Mouse (Mus musculus) limb, embryonic 12.5 days (tissue): ENCODE results near the gene Gm20683. TPM values are rescaled to one million over a fixed set of nuclear protein-coding genes. Genes with fewer than 3 reads are reported as not detected.

Experiments used
- ATAC-seq: fragments of 200-750 bp; cut with Nextera tagmentation; 2 replicates; pipeline ENCODE4 v1.8.0; 2017; ENCODE audit warnings: low read depth, moderate TSS enrichment; ENCODE audit not compliant: insufficient number of reproducible peaks, insufficient read depth, low FRiP score, low TSS enrichment
- H3K27ac ChIP-seq: fragments of 300-500 bp; sonication (generic); 2 replicates; pipeline ENCODE4 v1.5.1; 2016; ENCODE audit warnings: mild to moderate bottlenecking, moderate library complexity
- H3K27me3 ChIP-seq: fragments of 300-500 bp; sonication (generic); 2 replicates; pipeline ENCODE4 v1.6.1; 2016; ENCODE audit warnings: mild to moderate bottlenecking, moderate library complexity
- H3K36me3 ChIP-seq: fragments of 300-500 bp; sonication (generic); 2 replicates; pipeline ENCODE4 v1.6.1; 2016; ENCODE audit warnings: mild to moderate bottlenecking, moderate library complexity
- H3K4me1 ChIP-seq: fragments of 300-500 bp; sonication (generic); replicated peaks from 2 replicates; pipeline ENCODE4 v1.6.1; 2016
- H3K4me2 ChIP-seq: fragments of 300-500 bp; sonication (generic); 2 replicates; pipeline ENCODE4 v1.6.1; 2016; ENCODE audit warnings: mild to moderate bottlenecking, moderate library complexity
- H3K4me3 ChIP-seq: fragments of 300-500 bp; sonication (generic); replicated peaks from 2 replicates; pipeline ENCODE4 v1.5.1; 2016; ENCODE audit warnings: mild to moderate bottlenecking
- H3K9ac ChIP-seq: fragments of 300-500 bp; sonication (generic); replicated peaks from 2 replicates; pipeline ENCODE4 v1.6.1; 2016; ENCODE audit warnings: mild to moderate bottlenecking, moderate library complexity
- H3K9me3 ChIP-seq: fragments of 300-500 bp; sonication (generic); 2 replicates; pipeline ENCODE4 v1.6.1; 2016; ENCODE audit warnings: mild to moderate bottlenecking, moderate library complexity
- WGBS: fragments of 180-500 bp; shearing (Covaris S2); methylation state at CpG from one replicate; pipeline ENCODE4 v1.1.7; 2016; 5-methylcytosine and 5-hydroxymethylcytosine counted together
- polyA plus RNA-seq: library from polyadenylated mRNA; unstranded; fragments of >200 nt; fragmentation: Nextera tagmentation; extraction: Ambion mirVana; gene quantifications from 2 replicates; pipeline ENCODE4 v1.2.1, GENCODE M21; 2016

The Gm20683 gene
- polyA plus RNA-seq: 1.6 and 2.0 TPM in 2 replicates

GRCm38 (mm10) chr17:25841117-25841880 lies at the start of gene Gm20683:
Gene Gm20683, minus strand, starts transcription at chr17:25841763.
- Histone ChIP-seq H3K4me1 (peaks cover 35% of the 10 kb centered on the region), H3K9me3 (no peaks in the 10 kb centered on the region), H3K4me2 (no peak within 1 kb of the TSS), H3K9ac (no peak within 1 kb of the TSS), H3K36me3 (peaks cover 65% of the 10 kb centered on the region), H3K4me3 (no peak within 1 kb of the TSS), H3K27ac (no peak within 1 kb of the TSS), H3K27me3 (no peaks in the 10 kb centered on the region)
- no peak for ATAC-seq
- WGBS: 92% methylated on average over 22 of the region's 22 CpGs

GRCm38 (mm10) chr17:25888837-25889236 lies 47.3 kb upstream of the Gm20683 start:
- WGBS: 87% methylated on average over 3 of the region's 3 CpGs
- Histone ChIP-seq H3K9ac (no peak overlapping the region), H3K4me2 (no peak overlapping the region)

GRCm38 (mm10) chr17:25887467-25887866 lies 45.9 kb upstream of the Gm20683 start:
- ATAC-seq: no peak
- Histone ChIP-seq H3K9me3 (no peaks in the 10 kb centered on the region), H3K4me1 (peaks cover under 1% of the 10 kb centered on the region; the same call in 1 of the 2 replicates), H3K27ac (no peak overlapping the region), H3K4me3 (no peak overlapping the region), H3K36me3 (peaks cover 66% of the 10 kb centered on the region), H3K4me2 (no peak overlapping the region), H3K27me3 (no peaks in the 10 kb centered on the region), H3K9ac (no peak overlapping the region)
- WGBS: 90% methylated on average over 10 of the region's 10 CpGs

More at GRCm38 (mm10) chr17:25888837-25889236, 47.3 kb upstream of the Gm20683 start:
- Histone ChIP-seq H3K27ac (no peak overlapping the region), H3K4me1 (no peaks in the 10 kb centered on the region), H3K9me3 (no peaks in the 10 kb centered on the region), H3K36me3 (peaks cover 53% of the 10 kb centered on the region), H3K27me3 (no peaks in the 10 kb centered on the region), H3K4me3 (no peak overlapping the region)
- ATAC-seq: no peak

- peaks cover 73% of the 10 kb centered on the region for H3K36me3 ChIP-seq
- no peak overlapping the region for H3K4me3 ChIP-seq
- no peaks in the 10 kb centered on the region for H3K27me3 ChIP-seq
- no peak overlapping the region for H3K4me2 ChIP-seq
- H3K4me1 ChIP-seq: peaks cover 6% of the 10 kb centered on the region
- no peaks in the 10 kb centered on the region for H3K9me3 ChIP-seq
- ATAC-seq: no peak
- H3K9ac ChIP-seq: no peak overlapping the region
- no peak overlapping the region for H3K27ac ChIP-seq
Observed at GRCm38 (mm10) chr17:25886806-25887205, 45.2 kb upstream of the Gm20683 start.

GRCm38 (mm10) chr17:25885636-25886035 lies 44.1 kb upstream of the Gm20683 start:
- H3K4me3 ChIP-seq: no peak overlapping the region
- no peak overlapping the region for H3K4me2 ChIP-seq
- no peak overlapping the region for H3K9ac ChIP-seq
- no peaks in the 10 kb centered on the region for H3K9me3 ChIP-seq
- peaks cover 69% of the 10 kb centered on the region for H3K36me3 ChIP-seq
- H3K27ac ChIP-seq: no peak overlapping the region
- WGBS: 64% methylated on average over 4 of the region's 4 CpGs
- peaks cover 17% of the 10 kb centered on the region for H3K4me1 ChIP-seq
- no peaks in the 10 kb centered on the region for H3K27me3 ChIP-seq
- ATAC-seq: no peak

GRCm38 (mm10) chr17:25883824-25884223 lies 42.3 kb upstream of the Gm20683 start:
- H3K4me2 ChIP-seq: no peak overlapping the region
- H3K4me1 ChIP-seq: peaks cover 24% of the 10 kb centered on the region
- peaks cover 62% of the 10 kb centered on the region for H3K36me3 ChIP-seq
- 97% methylated on average over 3 of the region's 3 CpGs for WGBS
- ATAC-seq: no peak
- no peak overlapping the region for H3K4me3 ChIP-seq
- H3K27me3 ChIP-seq: no peaks in the 10 kb centered on the region
- H3K27ac ChIP-seq: no peak overlapping the region
- H3K9ac ChIP-seq: no peak overlapping the region
- H3K9me3 ChIP-seq: no peaks in the 10 kb centered on the region

GRCm38 (mm10) chr17:25883268-25883667 lies 41.7 kb upstream of the Gm20683 start:
- H3K4me3 ChIP-seq: no peak overlapping the region
- no peak overlapping the region for H3K27ac ChIP-seq
- H3K4me1 ChIP-seq: peaks cover 24% of the 10 kb centered on the region
- H3K27me3 ChIP-seq: no peaks in the 10 kb centered on the region
- H3K9ac ChIP-seq: no peak overlapping the region
- H3K36me3 ChIP-seq: peaks cover 62% of the 10 kb centered on the region
- H3K9me3 ChIP-seq: no peaks in the 10 kb centered on the region
- ATAC-seq: no peak
- no peak overlapping the region for H3K4me2 ChIP-seq
- WGBS: 86% methylated on average over 8 of the region's 8 CpGs

- H3K27ac ChIP-seq: no peak overlapping the region
Observed at GRCm38 (mm10) chr17:25882306-25882705, 40.7 kb upstream of the Gm20683 start.

GRCm38 (mm10) chr17:25881691-25882090 lies 40.1 kb upstream of the Gm20683 start:
- ATAC-seq: no peak
- Histone ChIP-seq H3K4me2 (no peak overlapping the region), H3K4me3 (no peak overlapping the region), H3K9ac (no peak overlapping the region), H3K9me3 (no peaks in the 10 kb centered on the region), H3K27me3 (no peaks in the 10 kb centered on the region), H3K36me3 (peaks cover 60% of the 10 kb centered on the region), H3K27ac (peak overlapping the region; percentile 53), H3K4me1 (peaks cover 29% of the 10 kb centered on the region)
- WGBS: 15% methylated on average over 4 of the region's 4 CpGs

More at GRCm38 (mm10) chr17:25882306-25882705, 40.7 kb upstream of the Gm20683 start:
- no peaks in the 10 kb centered on the region for H3K27me3 ChIP-seq
- peaks cover 60% of the 10 kb centered on the region for H3K36me3 ChIP-seq
- H3K4me3 ChIP-seq: no peak overlapping the region
- H3K9me3 ChIP-seq: no peaks in the 10 kb centered on the region
- H3K4me1 ChIP-seq: peaks cover 24% of the 10 kb centered on the region
- H3K9ac ChIP-seq: no peak overlapping the region
- H3K4me2 ChIP-seq: no peak overlapping the region
- ATAC-seq: no peak
- WGBS: 23% methylated on average over 5 of the region's 5 CpGs

- no peaks in the 10 kb centered on the region for H3K27me3 ChIP-seq
- ATAC-seq: no peak
- peak overlapping the region; percentile 53; the same call in 1 of the 2 replicates for H3K27ac ChIP-seq
- no peaks in the 10 kb centered on the region for H3K9me3 ChIP-seq
- 8% methylated on average over 5 of the region's 5 CpGs for WGBS
- no peak overlapping the region for H3K9ac ChIP-seq
- H3K4me3 ChIP-seq: no peak overlapping the region
- H3K36me3 ChIP-seq: peaks cover 60% of the 10 kb centered on the region
- peaks cover 35% of the 10 kb centered on the region for H3K4me1 ChIP-seq
- no peak overlapping the region for H3K4me2 ChIP-seq
Observed at GRCm38 (mm10) chr17:25880913-25881641, 39.5 kb upstream of the Gm20683 start.

- peaks cover 40% of the 10 kb centered on the region for H3K4me1 ChIP-seq
- no peak within 1 kb of the TSS for H3K4me3 ChIP-seq
- no peaks in the 10 kb centered on the region for H3K9me3 ChIP-seq
- ATAC-seq: no peak
- H3K9ac ChIP-seq: no peak within 1 kb of the TSS
- peaks cover 60% of the 10 kb centered on the region for H3K36me3 ChIP-seq
- no peak within 1 kb of the TSS for H3K4me2 ChIP-seq
- no peaks in the 10 kb centered on the region for H3K27me3 ChIP-seq
- H3K27ac ChIP-seq: peak within 1 kb of the TSS; percentile 53
- WGBS: 25% methylated on average over 5 of the region's 5 CpGs
Observed at GRCm38 (mm10) chr17:25880196-25880910, 38.8 kb upstream of the Gm20683 start, which contains the start of gene Wfikkn1. Gene Wfikkn1, minus strand, starts transcription at chr17:25880858.
